Mouse (Mus musculus) embryo, embryonic 10 days (tissue): ENCODE data around the gene Slc38a5.

Source experiments
- DNase-seq: peaks from one replicate; pipeline ENCODE4 v3.0.0-alpha.2; 2015; ENCODE audit warnings: low spot score

Slc38a5 gene

DNA sequence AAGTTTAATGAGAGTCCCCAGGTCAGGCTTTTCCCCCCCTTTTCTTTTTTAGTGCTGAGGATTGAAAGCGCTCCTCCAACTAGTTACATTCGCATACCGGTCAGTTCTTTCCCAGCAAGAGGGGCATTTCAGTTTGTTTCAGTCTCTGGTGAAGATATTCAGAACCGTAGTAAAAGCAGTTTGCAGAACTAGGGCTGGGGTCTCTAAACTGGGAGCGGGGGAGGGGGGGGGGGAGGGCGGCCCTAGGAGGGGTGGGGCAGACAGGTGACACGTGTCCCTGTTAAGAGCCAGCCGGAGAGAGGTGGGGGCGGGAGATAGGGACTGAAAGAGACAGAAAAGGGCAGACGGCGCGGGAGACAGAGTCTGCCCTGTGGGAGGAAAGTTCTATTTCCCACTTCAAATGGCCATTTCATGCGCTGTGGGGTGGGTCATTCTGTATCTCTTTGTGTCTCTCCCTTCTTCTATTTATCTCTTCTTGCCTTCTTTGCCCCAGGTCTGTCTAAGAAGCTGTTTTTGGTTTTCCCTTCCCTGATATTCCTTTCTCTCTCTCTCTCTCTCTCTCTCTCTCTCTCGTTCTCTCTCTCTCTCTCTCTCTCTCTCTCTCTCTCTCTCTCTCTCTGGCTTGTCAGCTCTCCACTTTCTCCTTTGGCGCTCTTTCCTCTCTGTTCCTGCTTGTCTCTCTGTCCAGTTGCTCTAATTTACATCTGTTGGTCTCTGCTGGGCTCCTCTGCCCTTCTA is at the start of gene Slc38a5:
Gene Slc38a5 (plus strand): TSS at position 51 of the 738 bp plus-strand sequence.
- no peak for DNase-seq

DNA sequence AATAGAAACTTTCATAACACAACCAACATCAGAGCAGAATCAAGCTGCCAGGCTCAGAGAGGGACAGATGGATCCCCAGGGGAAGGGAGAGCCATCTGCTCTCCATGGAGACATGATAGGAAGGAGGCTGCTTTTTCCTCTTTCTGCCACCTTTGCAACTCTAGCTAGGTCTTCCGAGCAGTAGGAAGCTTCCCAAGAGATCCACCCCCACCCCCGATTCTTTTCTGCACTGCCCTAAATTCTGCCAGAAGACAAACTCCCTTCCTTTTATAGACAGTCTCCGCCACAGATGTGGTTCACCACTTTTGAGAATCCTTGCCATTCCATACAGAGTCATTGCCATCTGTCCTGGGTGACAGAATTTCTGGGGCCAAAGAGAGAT is 48.6 kb upstream of the Slc38a5 start:
- no peak for DNase-seq

DNA sequence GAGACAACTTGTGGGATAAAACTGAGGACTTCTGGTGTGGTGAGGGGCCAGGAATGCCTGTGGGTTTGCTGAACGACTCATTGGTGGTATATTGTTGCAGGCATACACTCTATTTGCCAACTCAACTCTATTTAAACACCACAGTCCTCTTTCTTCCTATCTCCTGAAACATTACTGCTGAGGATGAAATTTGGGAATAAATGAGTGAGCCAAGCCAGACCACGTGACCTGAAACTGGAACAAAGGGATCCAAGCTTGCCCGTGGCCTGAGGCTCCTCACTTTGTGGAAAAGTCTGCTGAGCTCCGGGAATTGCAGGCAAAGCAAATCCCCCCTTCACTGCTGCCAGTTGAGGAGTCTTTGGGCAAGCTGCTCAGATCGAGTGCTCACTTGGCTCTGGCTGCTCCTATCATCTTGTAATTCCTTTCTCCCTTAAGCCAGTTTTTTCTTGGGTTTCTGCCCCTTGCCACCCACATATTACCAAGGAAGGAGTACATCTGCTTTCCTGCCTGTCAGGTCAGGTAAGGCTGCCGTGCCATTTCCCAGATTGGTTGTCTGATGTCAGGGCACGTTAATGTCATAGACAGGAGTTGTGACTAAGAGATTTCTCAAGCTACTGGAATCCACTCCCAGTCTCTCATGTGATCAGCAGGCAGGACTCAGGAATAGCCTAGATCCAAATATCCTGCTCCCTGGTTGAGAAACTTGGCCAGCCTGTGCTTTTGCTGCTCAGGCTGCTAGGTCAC is 48.1 kb upstream of the Slc38a5 start:
- DNase-seq, result no peak

DNA sequence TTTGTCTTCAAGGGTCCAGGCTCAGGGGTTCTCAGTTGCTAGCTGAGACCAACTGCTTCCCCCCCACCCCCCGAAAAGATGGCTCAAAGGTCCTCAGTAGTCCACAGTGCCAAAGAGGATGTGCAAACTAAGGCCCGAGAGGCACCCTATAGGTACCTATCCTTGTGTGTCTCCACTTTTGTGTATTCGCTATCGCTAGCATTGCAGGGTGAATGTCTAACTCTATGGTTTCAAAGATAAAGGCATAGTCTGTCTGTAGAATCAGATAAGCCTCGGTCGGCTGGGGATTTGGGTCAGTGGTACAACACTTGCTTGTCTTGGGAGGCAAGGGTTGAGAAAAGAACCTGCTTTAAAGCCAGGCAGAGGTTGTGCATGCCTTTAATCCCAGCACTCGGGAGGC is 47.5 kb upstream of the Slc38a5 start:
- DNase-seq, result no peak

DNA sequence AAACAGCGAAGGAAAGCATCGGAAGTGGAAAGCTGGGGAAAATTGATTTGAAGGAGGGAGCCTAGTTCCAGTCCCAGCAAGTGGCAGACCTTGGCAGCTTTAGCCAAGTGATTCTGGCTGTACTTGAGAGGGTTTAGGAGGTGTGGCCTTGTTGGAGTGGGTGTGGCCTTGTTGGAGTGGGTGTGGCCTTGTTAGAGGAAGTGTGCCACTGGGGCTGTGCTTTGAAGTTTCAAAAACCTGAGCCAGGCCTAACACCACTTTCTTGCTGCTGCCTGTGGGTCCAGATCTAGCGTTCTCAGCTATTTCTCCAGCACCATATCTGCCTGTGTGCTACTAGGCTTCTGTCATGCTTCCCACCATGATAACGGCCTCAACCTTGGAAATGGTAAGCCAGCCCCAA is 40.7 kb upstream of the Slc38a5 start:
- DNase-seq, result no peak

DNA sequence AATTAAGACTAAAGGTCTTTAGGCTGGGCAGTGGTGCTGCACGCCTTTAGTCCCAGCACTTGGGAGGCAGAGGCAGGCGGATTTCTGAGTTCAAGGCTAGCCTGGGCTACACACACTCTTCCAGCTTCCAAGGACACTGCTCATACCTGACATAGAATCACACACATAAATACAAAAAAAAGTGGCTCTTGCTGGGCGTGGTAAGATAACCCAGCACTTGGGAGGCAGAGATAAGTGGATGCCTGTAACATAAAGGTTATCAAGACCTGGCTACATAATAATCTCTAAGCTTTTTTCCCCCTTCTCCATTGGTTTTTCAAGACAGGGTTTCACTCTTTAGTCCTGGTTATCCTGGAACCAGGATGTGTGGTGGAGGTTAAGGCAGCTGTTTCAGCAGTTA is 37.3 kb upstream of the Slc38a5 start:
- no peak for DNase-seq

DNA sequence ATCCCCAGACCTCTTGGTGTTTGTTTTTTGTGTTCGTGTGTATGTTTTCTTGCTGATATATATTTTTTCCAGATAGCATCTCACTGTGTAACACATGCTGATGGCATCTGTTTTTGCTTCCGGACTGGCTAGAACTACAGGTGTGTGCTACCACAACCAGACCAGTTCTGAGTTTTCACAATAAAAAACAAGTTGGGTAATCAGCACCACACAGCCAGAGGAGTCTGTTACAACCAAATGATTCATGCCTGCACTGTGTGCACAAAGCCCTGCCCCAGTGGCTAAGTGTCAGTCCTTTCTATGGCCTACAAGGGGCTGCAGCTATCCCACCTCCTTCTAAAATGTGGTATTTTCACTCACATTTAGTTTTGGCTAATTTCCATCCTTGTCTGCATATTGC is 34.2 kb upstream of the Slc38a5 start:
- DNase-seq, result no peak

DNA sequence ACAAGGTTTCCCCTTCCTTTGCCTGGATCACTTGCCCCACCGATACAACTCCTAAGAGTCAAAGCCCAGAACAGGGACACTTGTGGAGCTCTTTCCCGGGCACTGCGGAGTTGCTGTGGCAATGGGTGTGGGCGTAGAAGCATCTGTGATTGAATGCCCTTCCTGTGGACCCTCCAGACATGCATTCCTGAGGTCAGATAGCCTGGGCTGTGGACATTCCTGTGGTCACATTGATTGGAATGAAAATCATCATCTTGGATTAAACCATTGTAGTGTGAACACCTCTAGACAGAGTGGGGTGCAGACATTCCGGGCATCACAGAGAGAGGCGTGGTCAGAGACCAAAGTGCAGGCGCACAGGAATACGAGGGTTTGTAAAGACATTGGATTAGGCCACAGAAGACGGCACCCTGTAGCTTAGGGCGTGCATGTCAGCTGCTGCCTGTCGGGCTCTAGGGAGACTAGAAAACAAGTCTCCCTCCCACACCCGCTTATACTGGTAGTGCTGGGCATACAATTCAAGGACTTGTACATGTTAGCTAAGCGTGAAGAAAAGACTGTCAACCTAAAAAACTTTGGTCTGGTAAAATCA is 32.0 kb upstream of the Slc38a5 start:
- no peak for DNase-seq

DNA sequence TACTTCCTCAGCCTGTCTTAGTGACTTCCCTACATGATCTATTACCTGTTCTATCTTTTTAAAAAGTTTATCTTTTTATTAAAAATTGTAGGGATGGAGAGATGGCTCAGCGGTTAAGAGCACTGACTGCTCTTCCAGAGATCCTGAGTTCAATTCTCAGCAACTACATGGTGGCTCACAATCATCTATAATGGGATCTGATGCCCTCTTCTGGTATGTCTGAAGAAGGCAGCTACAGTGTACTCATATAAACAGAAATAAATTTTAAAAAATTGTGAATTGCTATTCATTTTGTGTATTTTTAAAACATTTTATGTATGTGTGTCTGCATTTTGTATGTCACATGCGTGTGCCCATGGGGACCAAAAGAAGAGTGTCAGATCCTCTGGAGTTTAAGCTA is 23.3 kb upstream of the Slc38a5 start:
- DNase-seq, result no peak

DNA sequence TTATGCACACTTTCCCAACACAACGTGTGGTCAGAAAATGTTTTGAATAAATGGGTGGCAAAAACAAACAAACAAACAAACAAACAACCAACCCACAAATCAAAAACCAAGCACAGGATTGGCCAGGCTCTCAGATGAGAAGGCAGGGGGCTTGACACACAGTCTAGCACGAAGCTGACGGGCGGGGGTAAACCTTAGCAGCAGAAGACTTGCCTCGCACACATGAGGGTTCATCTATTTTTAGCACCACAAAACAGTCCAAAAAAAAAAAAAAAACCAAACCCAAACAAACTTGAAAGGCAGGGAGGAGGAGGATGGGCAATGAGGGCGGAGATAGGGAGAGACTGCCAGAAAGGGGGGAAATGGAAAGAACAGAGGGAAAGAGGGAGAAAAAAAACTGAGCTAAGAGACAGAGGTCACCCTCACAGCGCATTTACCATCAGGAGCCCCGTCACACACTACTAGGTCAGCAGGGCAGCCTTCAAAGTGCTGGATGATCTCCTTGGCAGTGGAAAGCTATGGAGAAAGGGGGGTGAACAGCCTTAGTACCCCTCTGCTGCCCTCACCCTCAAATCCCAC is 22.3 kb upstream of the Slc38a5 start:
- DNase-seq, result no peak

DNA sequence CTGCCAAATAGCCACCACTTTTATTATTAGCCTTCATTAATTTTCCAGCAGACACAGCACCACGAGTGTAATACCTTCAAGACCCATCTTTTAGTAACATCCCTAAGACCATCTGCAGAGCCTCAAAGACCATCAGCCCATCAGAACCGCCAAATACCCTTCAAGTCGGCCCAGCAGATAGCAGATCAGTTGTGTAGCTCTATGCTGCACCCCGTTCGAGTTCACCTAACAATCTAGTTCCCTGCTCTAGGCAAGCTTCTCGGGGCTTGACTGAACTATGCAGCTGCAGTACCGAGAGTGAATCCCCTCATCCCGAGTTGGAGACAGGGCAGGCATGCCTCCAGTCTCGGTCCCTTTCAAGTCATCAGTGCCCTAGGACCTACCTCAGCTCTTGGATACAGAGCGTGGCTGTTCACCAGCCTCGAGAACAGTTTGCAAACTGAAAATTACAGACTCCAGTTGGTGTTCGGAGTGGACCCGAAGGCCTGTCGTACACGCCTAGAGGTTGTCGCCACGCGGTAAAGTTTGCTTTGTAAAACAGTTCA is 19.1 kb upstream of the Slc38a5 start:
- no peak for DNase-seq

DNA sequence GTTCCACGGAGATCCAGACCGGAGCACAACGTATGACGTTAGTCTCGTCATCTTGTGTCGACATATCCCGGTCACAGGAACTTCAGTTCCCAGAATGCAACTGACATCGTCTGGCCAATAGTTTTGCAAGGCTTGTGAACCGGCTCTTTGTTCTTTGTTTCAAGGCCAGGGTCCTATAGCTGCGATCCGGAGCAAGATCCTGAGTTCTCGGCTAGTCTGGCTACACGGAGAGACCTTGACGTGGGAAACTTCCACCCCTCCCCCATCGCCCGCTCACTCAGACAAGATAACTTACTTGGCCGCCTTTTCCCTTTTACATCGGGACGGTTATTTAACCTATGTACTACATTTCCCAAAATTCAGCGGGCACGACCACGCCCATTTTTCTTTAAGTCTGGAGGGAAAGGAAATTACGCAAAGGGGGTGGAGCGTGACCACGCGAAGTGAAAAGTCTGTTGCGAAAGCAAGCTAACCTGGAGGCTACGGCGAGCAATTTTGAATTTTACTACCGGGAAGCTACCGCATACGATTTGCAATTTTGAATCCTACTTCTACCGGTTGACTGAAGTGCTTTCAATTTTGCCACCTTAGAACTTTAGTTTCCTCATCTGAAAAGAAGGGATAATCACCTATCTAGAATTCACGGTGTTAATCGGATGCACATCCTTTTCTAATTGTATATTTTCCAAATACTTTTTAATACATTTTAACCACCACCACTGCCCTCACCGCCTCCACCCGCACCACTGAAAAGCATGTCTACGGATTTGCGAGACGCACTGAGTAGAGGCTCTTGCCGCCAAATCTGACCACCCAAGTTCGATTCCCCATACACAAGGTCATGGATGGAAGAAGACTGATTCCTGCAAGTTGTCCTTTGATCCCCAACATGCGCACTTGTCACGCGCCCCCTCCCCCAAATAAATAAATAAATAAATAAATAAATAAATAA is 18.3 kb upstream of the Slc38a5 start, which contains the start of gene Ftsj1:
Gene Ftsj1 (minus strand): TSS at position 73 of the 952 bp plus-strand sequence.
- peak; percentile 92 for DNase-seq

DNA sequence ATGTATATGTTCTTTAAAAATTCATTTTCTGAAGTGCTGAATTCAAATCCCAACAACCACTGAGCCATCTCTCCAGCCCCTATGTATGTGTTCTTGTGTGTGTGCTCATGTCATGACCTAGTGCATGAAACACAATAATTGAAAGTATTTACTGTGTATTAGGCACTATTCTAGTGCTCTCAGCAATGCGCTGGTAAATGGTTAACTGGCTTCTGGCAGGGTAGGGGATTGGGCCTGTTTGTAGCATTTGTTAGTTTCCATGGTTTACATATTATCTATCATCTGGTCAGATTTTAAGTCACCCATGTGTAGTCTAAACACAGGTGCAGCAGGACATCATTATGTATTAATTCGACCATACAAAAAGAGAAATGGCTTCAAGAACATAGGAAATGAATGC is 17.2 kb upstream of the Slc38a5 start:
- DNase-seq, result no peak

DNA sequence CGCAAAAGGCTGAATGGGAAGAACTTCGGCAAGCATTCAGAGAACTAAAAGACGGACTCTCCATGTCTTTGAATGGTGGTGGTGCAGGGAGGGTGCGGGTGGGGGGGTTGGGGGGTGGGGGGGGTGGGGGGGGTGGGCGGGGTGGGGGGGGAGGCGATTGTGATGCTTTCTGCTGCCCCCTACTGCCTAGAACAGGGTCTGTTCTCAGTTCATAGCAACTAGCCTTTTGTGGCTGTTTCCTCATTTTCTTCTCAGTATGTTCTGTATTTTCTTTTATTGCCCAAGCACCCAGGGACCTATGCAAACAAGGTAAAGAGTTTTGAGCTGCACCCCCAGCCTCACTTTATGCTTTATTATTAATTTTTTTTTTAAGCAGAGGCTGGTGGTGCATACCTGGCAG is 15.1 kb upstream of the Slc38a5 start:
- DNase-seq, result no peak

DNA sequence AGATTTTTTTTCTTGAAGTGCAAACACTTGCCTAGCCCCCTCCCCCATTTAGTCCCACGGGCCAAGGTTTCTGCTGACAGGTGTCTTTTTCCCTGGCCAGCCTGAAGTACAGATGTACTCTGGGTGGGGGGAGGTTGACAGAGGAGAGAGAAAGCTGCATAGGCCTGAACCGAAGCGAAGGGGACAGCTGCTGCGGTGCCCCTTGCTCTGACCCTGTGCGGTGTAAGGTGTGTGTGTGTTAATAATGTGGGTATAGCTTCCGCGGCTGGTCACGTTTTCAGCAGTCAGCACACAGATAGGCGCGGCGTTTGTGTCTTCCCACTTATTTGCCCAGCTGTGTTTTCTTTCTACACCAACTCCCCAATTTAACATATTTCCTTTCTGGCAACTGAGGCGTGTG is 11.5 kb upstream of the Slc38a5 start:
- DNase-seq, result no peak

DNA sequence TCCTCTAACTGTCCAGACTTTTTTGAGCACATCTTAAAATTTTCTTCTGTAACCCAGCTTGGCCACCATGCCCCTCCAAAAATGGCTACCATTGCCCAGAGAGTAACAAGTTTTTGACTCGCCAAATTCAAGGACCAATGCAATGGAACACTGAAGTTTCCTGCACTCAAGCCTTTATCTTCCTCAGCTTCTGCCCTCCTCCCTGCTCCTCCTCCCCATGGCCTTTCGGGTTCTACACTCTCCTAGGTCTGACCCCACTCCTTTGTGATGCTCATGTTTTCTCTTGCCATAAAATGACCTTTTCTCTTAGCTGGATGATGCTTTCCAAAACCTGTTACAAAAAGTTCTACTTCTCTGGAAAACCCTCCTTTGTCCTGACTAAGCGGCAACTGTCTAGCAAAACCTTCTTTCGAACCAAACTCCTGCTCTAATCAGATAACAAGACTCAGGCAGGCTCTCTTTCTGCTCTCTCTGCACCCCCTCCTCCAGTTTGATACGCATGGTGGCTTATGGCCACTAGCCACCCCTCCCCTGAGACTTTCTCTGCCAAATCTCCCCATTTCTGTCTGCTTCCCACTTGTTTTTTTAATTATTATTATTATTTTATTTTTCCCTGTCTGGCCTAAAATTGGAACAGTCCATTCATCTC is 7.7 kb upstream of the Slc38a5 start:
- DNase-seq, result no peak

DNA sequence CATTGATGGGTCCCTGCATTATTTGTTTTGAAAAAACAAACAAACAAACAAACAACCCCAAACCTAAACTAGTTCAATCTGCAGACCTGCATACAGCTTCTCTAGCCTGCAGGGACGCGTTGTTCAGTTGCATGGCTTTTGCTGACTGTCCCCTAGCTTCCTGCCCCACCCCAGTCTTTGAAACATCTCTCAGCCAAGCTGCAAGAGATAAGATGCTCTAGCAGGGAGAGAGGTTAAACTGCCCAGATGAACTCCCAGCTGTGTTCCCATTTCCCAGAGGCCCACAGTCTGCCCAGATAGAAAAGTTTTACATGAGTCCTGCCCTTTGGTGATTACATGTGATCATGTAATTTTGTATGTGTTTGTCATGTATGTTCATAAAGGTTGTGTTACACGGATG is 6.7 kb upstream of the Slc38a5 start:
- no peak for DNase-seq

DNA sequence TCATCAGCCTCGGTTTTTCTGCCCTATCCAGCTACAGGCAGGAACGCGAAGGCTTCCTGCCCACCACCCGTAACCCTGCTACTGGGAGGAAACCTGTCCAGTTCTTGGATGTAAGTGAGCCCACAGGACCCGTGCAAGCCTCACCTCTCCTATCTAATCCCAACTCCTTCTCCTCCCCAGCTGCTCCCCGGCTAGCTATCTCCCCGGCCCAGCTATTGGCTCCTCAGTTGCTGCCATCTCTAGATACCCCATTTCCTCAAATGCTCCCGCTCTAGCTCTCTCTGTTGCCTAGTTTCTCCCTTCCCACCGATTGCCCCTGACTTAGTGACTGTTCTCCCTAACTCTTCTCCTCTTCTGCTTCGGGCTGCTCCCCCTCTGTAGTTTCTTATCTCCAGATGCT is 1.1 kb downstream of the Slc38a5 start:
- DNase-seq, result no peak

DNA sequence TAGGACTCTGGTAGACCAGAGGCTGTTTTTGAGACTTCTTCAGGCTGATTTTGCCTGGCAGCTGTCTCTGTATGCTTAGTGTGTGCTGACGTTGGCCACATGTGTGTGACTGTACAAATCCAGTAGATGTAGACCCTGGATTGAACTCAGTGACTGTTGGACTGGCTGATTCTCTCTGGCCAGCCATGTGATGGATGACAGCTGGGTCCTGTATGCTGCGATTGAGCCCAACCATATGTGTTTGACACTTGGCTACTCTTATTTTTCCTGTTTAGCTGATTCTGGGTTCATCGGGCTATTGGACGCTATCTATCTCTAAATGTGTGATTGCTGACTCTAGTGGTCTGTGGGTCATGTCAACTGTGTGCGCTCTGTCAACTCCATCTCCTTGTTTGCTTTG is 3.1 kb downstream of the Slc38a5 start:
- no peak for DNase-seq

DNA sequence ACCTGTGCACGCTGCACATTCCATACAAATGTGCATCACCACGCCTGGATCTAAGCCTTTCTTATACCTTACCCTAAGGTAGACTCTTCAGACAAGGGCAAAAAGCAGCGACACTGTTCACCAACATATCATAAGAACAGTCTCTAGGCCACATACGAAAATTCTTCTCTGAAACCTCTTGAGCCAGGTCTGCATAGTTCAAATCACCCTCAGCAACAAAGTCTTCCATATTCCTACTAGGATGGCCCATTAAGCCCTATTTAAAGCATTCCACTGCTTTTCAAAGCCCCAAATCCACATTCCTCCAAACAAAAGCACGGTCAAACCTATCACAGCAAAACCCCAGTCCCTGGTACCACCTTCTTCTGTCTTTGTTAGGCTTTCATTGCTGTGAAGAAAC is 17.7 kb downstream of the Slc38a5 start:
- DNase-seq, result no peak

DNA sequence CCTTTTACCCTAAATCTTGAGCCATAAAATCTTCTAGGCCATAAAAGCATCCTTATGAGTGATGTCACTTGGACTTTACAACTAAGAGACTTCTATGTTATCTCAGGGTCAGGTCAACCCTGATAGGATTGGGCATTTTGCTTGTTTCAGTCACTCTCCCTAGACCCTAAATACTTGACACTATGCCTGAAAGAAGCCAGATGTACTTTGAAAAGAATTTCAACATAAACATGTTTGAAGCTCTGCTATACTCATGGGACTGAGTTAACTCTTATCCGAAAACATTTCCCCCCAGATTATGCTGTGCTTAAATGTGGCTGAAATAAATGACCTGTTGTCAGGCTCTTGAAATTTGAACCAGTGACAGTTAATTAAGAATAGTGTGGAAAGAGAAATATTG is 38.4 kb downstream of the Slc38a5 start:
- DNase-seq, result peak; percentile 4
